ENCODE assay signal across 9 mouse cellular contexts in genomic region chr6:65765057-65765456, GRCm38 (mm10). TPM values are rescaled to one million over a fixed set of nuclear protein-coding genes. Genes with fewer than 3 reads are reported as not detected.
DNase-seq lines count a peak whose midpoint lies in the region; ATAC-seq and TF ChIP-seq lines count a peak whose summit lies in the region.
"Had no signal": no experiment of that assay in that cellular context is flagged by ENCODE, and none has a peak within 500 bp of the region (broad histone marks: within the 10 kb centered on the region; RNA-seq: fewer than 3 reads in every experiment).

No protein-coding gene starts in this region.

- 0 out of 4 replicates have a peak overlapping the region, but pooled peaks of 1 of the 2 experiments have one; percentile 23 for H3K4me3 ChIP-seq in ES-E14 (ENCODE audit: insufficient read depth in 1 of 2, low read depth in 1 of 2, low read length in 2 of 2, poor library complexity in 1 of 2, severe bottlenecking in 1 of 2)
- H3K4me3 ChIP-seq in forebrain, embryonic 14.5 days (ENCODE audit: low read depth, low read length) = no peak overlapping the region
- H3K4me3 ChIP-seq in liver, embryonic 11.5 days (ENCODE audit: low read depth, low read length) = no peak overlapping the region
- H3K4me3 ChIP-seq: embryonic facial prominence, embryonic 12.5 days had no signal

- H3K9me3 ChIP-seq in ES-E14 (ENCODE audit: control insufficient read depth, insufficient read depth, low read depth, low read length) = no peaks in the 10 kb centered on the region
- no peaks in the 10 kb centered on the region for H3K9me3 ChIP-seq in forebrain, embryonic 14.5 days (replicated peaks; ENCODE audit: control insufficient read depth, low read length)
- H3K9me3 ChIP-seq in liver, embryonic 11.5 days (ENCODE audit: control insufficient read depth, low read length) = no peaks in the 10 kb centered on the region
- H3K9me3 ChIP-seq: embryonic facial prominence, embryonic 12.5 days had no signal

- 12% methylated on average over 8 of the region's 8 CpGs for WGBS in forebrain, embryonic 14.5 days
- WGBS in liver, embryonic 11.5 days = 26% methylated on average over 8 of the region's 8 CpGs

- peaks cover 1 to 4% of the 10 kb centered on the region in 2 experiments; a peak in 2 of 4 replicates for H3K4me1 ChIP-seq in ES-E14 (ENCODE audit: control insufficient read depth in 2 of 2, insufficient read depth in 2 of 2, low read length in 2 of 2, poor library complexity in 1 of 2)
- H3K4me1 ChIP-seq in forebrain, embryonic 14.5 days (ENCODE audit: control insufficient read depth, insufficient read depth, low read length) = 0 out of 2 replicates have a peak, but pooled peaks cover 2% of the 10 kb centered on the region
- no peaks in the 10 kb centered on the region for H3K4me1 ChIP-seq in liver, embryonic 11.5 days (replicated peaks; ENCODE audit: control insufficient read depth, insufficient read depth, low read length)

- H3K4me2 ChIP-seq in forebrain, embryonic 14.5 days (ENCODE audit: low read length) = peak overlapping the region; percentile 16; the same call in 1 of the 2 replicates
- no peak overlapping the region for H3K4me2 ChIP-seq in liver, embryonic 11.5 days
- H3K4me2 ChIP-seq: embryonic facial prominence, embryonic 12.5 days had no signal

- peak; percentile 70 to 91 for DNase-seq in adrenal gland, adult (ENCODE audit: inconsistent age in 2 of 2, low spot score in 1 of 2)
- DNase-seq in adrenal gland, postnatal 4 days (ENCODE audit: low spot score in 2 of 2) = no peak
- peak; percentile 60 for DNase-seq in ES-E14 (ENCODE audit: low read depth, low spot score)
- peak; percentile 68 for DNase-seq in forebrain, embryonic 14.5 days (ENCODE audit: low spot score)
- DNase-seq in induced T-regulatory cell, adult 2 months (ENCODE audit: low read depth) = peak; percentile 6
- no peak for DNase-seq in gastrocnemius, adult 18-20 months (ENCODE audit: low spot score)
- DNase-seq in liver, embryonic 11.5 days (ENCODE audit: low spot score) = no peak

- H3K27ac ChIP-seq in ES-E14 (ENCODE audit: insufficient read depth, low read depth, low read length, poor library complexity, severe bottlenecking) = peak overlapping the region; percentile 88; the same call in 1 of the 2 replicates
- H3K27ac ChIP-seq in forebrain, embryonic 14.5 days (ENCODE audit: low read depth, low read length) = no peak overlapping the region
- H3K27ac ChIP-seq in liver, embryonic 11.5 days (ENCODE audit: low read depth, low read length) = no peak overlapping the region
- H3K27ac ChIP-seq: embryonic facial prominence, embryonic 12.5 days had no signal

- ATAC-seq in forebrain, embryonic 14.5 days = peak; percentile 78; the same call in 1 of the 2 replicates
- ATAC-seq in megakaryocyte progenitor cell, adult 5-6 weeks (replicated peaks; ENCODE audit: poor library complexity) = peak; percentile 95
- no peak for ATAC-seq in liver, embryonic 11.5 days (replicated peaks; ENCODE audit: low FRiP score)

- in situ Hi-C loops in ES-E14 (cut with MboI; ENCODE audit: low sequenced_read_pairs in 2 of 2, unreplicated experiment in 2 of 2) = no loop called here

- no peaks in the 10 kb centered on the region for H3K36me3 ChIP-seq in ES-E14 (ENCODE audit: control insufficient read depth, insufficient read depth, low read length, poor library complexity, severe bottlenecking)
- no peaks in the 10 kb centered on the region for H3K36me3 ChIP-seq in forebrain, embryonic 14.5 days (ENCODE audit: control insufficient read depth, insufficient read depth, low read length)
- H3K36me3 ChIP-seq in liver, embryonic 11.5 days (ENCODE audit: control insufficient read depth, insufficient read depth, low read length) = no peaks in the 10 kb centered on the region
- H3K36me3 ChIP-seq: embryonic facial prominence, embryonic 12.5 days had no signal

- no peaks in the 10 kb centered on the region for H3K27me3 ChIP-seq in forebrain, embryonic 14.5 days (replicated peaks; ENCODE audit: control insufficient read depth, insufficient read depth, low read length)
- H3K27me3 ChIP-seq in liver, embryonic 11.5 days (replicated peaks; ENCODE audit: control insufficient read depth, insufficient read depth, low read length) = no peaks in the 10 kb centered on the region
- H3K27me3 ChIP-seq: embryonic facial prominence, embryonic 12.5 days had no signal

- H3K9ac ChIP-seq in ES-E14 (ENCODE audit: insufficient read depth, low read depth, low read length, poor library complexity, severe bottlenecking) = no peak overlapping the region
- no peak overlapping the region for H3K9ac ChIP-seq in forebrain, embryonic 14.5 days (ENCODE audit: low read length)
- H3K9ac ChIP-seq in liver, embryonic 11.5 days (ENCODE audit: low read depth, low read length) = no peak overlapping the region
- H3K9ac ChIP-seq: embryonic facial prominence, embryonic 12.5 days had no signal

TF ChIP-seq in ES-E14, 5 proteins besides CTCF, POLR2A, EP300 and RAD21:
- TF ChIP-seq HCFC1 (IDR thresholded peaks at IDR 0.05; ENCODE audit: borderline replicate concordance, insufficient read depth, low read length) = no peak
- TF ChIP-seq MAFK (IDR thresholded peaks at IDR 0.05; ENCODE audit: insufficient read depth, low read depth, low read length) = no peak
- TF ChIP-seq ZNF384 (IDR thresholded peaks at IDR 0.05; ENCODE audit: low read depth, low read length) = no peak
- no peak for TF ChIP-seq CHD2 (IDR thresholded peaks at IDR 0.05; ENCODE audit: low read depth, low read length)
- no peak for TF ChIP-seq ZC3H11A (IDR thresholded peaks at IDR 0.05; ENCODE audit: borderline replicate concordance, low read depth, low read length)

RNA-seq across cellular contexts. Expression of gene Prdm5, which starts 13.7 kb away (rescaled TPM):
- total RNA-seq in adrenal gland, postnatal 4 days (2021) = 10 to 100 TPM; 22.2 to 26.6 TPM
- 26.1 and 32.2 TPM in 2 replicates for total RNA-seq in ES-E14 (2012; rRNA removed)
- polyA plus RNA-seq in forebrain, embryonic 14.5 days (2014; fragmentation: Nextera tagmentation; extraction: Ambion mirVana) = 5.3 and 5.9 TPM in 2 replicates
- total RNA-seq in megakaryocyte progenitor cell, adult 5-6 weeks (2015) = 11.0 and 15.6 TPM in 2 replicates
- 13.0 and 13.9 TPM in 2 replicates for total RNA-seq in megakaryocyte progenitor cell, adult 5-6 weeks (2017)
- total RNA-seq in gastrocnemius, adult 18-20 months (2021) = 1 to 10 TPM; 1.4 to 1.5 TPM
- 8.5 and 10.2 TPM in 2 replicates for polyA plus RNA-seq in liver, embryonic 11.5 days (2014; fragmentation: Nextera tagmentation; extraction: Ambion mirVana)

Comparison
In these comparisons a context has a peak if more than half of its experiments do, and no peak if none do; other contexts are left out.
1. DNase-seq: peak in adrenal gland, adult (2 of 2), ES-E14 (single experiment), forebrain, embryonic 14.5 days (single experiment) and induced T-regulatory cell, adult 2 months (single experiment); none in adrenal gland, postnatal 4 days (0 of 2), gastrocnemius, adult 18-20 months (single experiment) and liver, embryonic 11.5 days (single experiment).
2. RNA of gene Prdm5, which starts 13.7 kb away (total RNA-seq): 22.2 to 26.6 TPM in adrenal gland, postnatal 4 days, 26.1 to 32.2 TPM in ES-E14 and 11.0 to 15.6 TPM in megakaryocyte progenitor cell, adult 5-6 weeks; 1.4 to 1.5 TPM in gastrocnemius, adult 18-20 months; every median in the first group is over 4 times any median in the second.